Mouse (Mus musculus): ENCODE data around the gene Manf. TPM values are rescaled to one million over a fixed set of nuclear protein-coding genes. Genes with fewer than 3 reads are reported as not detected.
A peak's percentile ranks its signal among the peaks of the same experiment; 100 is the strongest.

Manf gene
- polyA plus RNA-seq, 1 experiment from 2014 or later: 354 TPM

GRCm38 (mm10) chr9:106876666-106877065, 15.1 kb downstream of the Manf start:
- peaks cover 16% of the 10 kb centered on the region for H3K36me3 ChIP-seq (ENCODE audit: control insufficient read depth, insufficient read depth, low read length)
- no peaks in the 10 kb centered on the region for H3K27me3 ChIP-seq (replicated peaks; ENCODE audit: control insufficient read depth, insufficient read depth, low read length)
- H3K4me3 ChIP-seq (ENCODE audit: low read length): no peak overlapping the region
- no peaks in the 10 kb centered on the region for H3K4me1 ChIP-seq (ENCODE audit: control insufficient read depth, insufficient read depth, low read length)
- 87% methylated on average over 3 of the region's 3 CpGs for WGBS
- no peak overlapping the region for H3K27ac ChIP-seq (ENCODE audit: low read length)
- ATAC-seq: no peak
- no peak overlapping the region for H3K4me2 ChIP-seq (ENCODE audit: low read depth, low read length)
- no peak overlapping the region for H3K9ac ChIP-seq (ENCODE audit: low read depth, low read length)
- H3K9me3 ChIP-seq (ENCODE audit: control insufficient read depth, low read length): no peaks in the 10 kb centered on the region

GRCm38 (mm10) chr9:106874216-106874615, 17.6 kb downstream of the Manf start:
- ATAC-seq: no peak
- 81% methylated on average over 5 of the region's 5 CpGs for WGBS
- Histone ChIP-seq H3K4me3 (ENCODE audit: low read length) (no peak overlapping the region), H3K4me2 (ENCODE audit: low read depth, low read length) (no peak overlapping the region), H3K4me1 (ENCODE audit: control insufficient read depth, insufficient read depth, low read length) (no peaks in the 10 kb centered on the region), H3K27ac (ENCODE audit: low read length) (no peak overlapping the region), H3K36me3 (ENCODE audit: control insufficient read depth, insufficient read depth, low read length) (peaks cover 16% of the 10 kb centered on the region), H3K9me3 (ENCODE audit: control insufficient read depth, low read length) (no peaks in the 10 kb centered on the region), H3K27me3 (replicated peaks; ENCODE audit: control insufficient read depth, insufficient read depth, low read length) (no peaks in the 10 kb centered on the region), H3K9ac (ENCODE audit: low read depth, low read length) (no peak overlapping the region)

GRCm38 (mm10) chr9:106858036-106858435, 33.7 kb downstream of the Manf start:
- Histone ChIP-seq H3K27me3 (replicated peaks; ENCODE audit: control insufficient read depth, insufficient read depth, low read length) (no peaks in the 10 kb centered on the region), H3K4me2 (ENCODE audit: low read depth, low read length) (no peak overlapping the region), H3K9me3 (ENCODE audit: control insufficient read depth, low read length) (no peaks in the 10 kb centered on the region), H3K36me3 (ENCODE audit: control insufficient read depth, insufficient read depth, low read length) (peaks cover 13% of the 10 kb centered on the region; the same call in 1 of the 2 replicates), H3K4me1 (ENCODE audit: control insufficient read depth, insufficient read depth, low read length) (no peaks in the 10 kb centered on the region), H3K4me3 (ENCODE audit: low read length) (no peak overlapping the region), H3K27ac (ENCODE audit: low read length) (no peak overlapping the region), H3K9ac (ENCODE audit: low read depth, low read length) (no peak overlapping the region)
- no peak for ATAC-seq
- 89% methylated on average over 11 of the region's 11 CpGs for WGBS

GRCm38 (mm10) chr9:106856664-106857063, 35.1 kb downstream of the Manf start:
- no peak overlapping the region for H3K9ac ChIP-seq (ENCODE audit: low read depth, low read length)
- ATAC-seq: no peak
- H3K27me3 ChIP-seq (replicated peaks; ENCODE audit: control insufficient read depth, insufficient read depth, low read length): no peaks in the 10 kb centered on the region
- H3K4me1 ChIP-seq (ENCODE audit: control insufficient read depth, insufficient read depth, low read length): no peaks in the 10 kb centered on the region
- peaks cover 9% of the 10 kb centered on the region; the same call in 1 of the 2 replicates for H3K36me3 ChIP-seq (ENCODE audit: control insufficient read depth, insufficient read depth, low read length)
- no peak overlapping the region for H3K4me3 ChIP-seq (ENCODE audit: low read length)
- WGBS: 83% methylated on average over 3 of the region's 3 CpGs
- no peak overlapping the region for H3K4me2 ChIP-seq (ENCODE audit: low read depth, low read length)
- no peaks in the 10 kb centered on the region for H3K9me3 ChIP-seq (ENCODE audit: control insufficient read depth, low read length)
- H3K27ac ChIP-seq (ENCODE audit: low read length): no peak overlapping the region

- no peak overlapping the region for H3K4me2 ChIP-seq (ENCODE audit: low read depth, low read length)
- H3K27me3 ChIP-seq (replicated peaks; ENCODE audit: control insufficient read depth, insufficient read depth, low read length): no peaks in the 10 kb centered on the region
- H3K36me3 ChIP-seq (ENCODE audit: control insufficient read depth, insufficient read depth, low read length): peaks cover 18% of the 10 kb centered on the region
These were observed 49.0 kb downstream of the Manf start for GRCm38 (mm10) chr9:106842800-106843199.

GRCm38 (mm10) chr9:106840569-106840968, 51.2 kb downstream of the Manf start:
- Histone ChIP-seq H3K9ac (ENCODE audit: low read depth, low read length) (no peak overlapping the region), H3K4me1 (ENCODE audit: control insufficient read depth, insufficient read depth, low read length) (no peaks in the 10 kb centered on the region), H3K4me3 (ENCODE audit: low read length) (no peak overlapping the region), H3K36me3 (ENCODE audit: control insufficient read depth, insufficient read depth, low read length) (peaks cover 18% of the 10 kb centered on the region), H3K27me3 (replicated peaks; ENCODE audit: control insufficient read depth, insufficient read depth, low read length) (no peaks in the 10 kb centered on the region), H3K4me2 (ENCODE audit: low read depth, low read length) (no peak overlapping the region), H3K9me3 (ENCODE audit: control insufficient read depth, low read length) (no peaks in the 10 kb centered on the region), H3K27ac (ENCODE audit: low read length) (no peak overlapping the region)
- no peak for ATAC-seq
- WGBS: 94% methylated on average over 1 of the region's 1 CpGs

More at GRCm38 (mm10) chr9:106842800-106843199, 49.0 kb downstream of the Manf start:
- 94% methylated on average over 6 of the region's 6 CpGs for WGBS
- H3K9me3 ChIP-seq (ENCODE audit: control insufficient read depth, low read length): no peaks in the 10 kb centered on the region
- H3K27ac ChIP-seq (ENCODE audit: low read length): no peak overlapping the region
- ATAC-seq: no peak
- H3K9ac ChIP-seq (ENCODE audit: low read depth, low read length): no peak overlapping the region
- no peak overlapping the region for H3K4me3 ChIP-seq (ENCODE audit: low read length)
- H3K4me1 ChIP-seq (ENCODE audit: control insufficient read depth, insufficient read depth, low read length): no peaks in the 10 kb centered on the region

- no peaks in the 10 kb centered on the region for H3K9me3 ChIP-seq (ENCODE audit: control insufficient read depth, low read length)
- no peaks in the 10 kb centered on the region for H3K27me3 ChIP-seq (replicated peaks; ENCODE audit: control insufficient read depth, insufficient read depth, low read length)
- no peaks in the 10 kb centered on the region for H3K4me1 ChIP-seq (ENCODE audit: control insufficient read depth, insufficient read depth, low read length)
- no peaks in the 10 kb centered on the region for H3K36me3 ChIP-seq (ENCODE audit: control insufficient read depth, insufficient read depth, low read length)
- H3K4me3 ChIP-seq (ENCODE audit: low read length): peak overlapping the region; percentile 96
- H3K4me2 ChIP-seq (ENCODE audit: low read depth, low read length): peak overlapping the region; percentile 46
- WGBS: under 1% methylated on average over 32 of the region's 32 CpGs
- peak; percentile 86 for ATAC-seq
- peak overlapping the region; percentile 94 for H3K27ac ChIP-seq (ENCODE audit: low read length)
- H3K9ac ChIP-seq (ENCODE audit: low read depth, low read length): peak overlapping the region; percentile 92
These were observed 69.2 kb downstream of the Manf start for GRCm38 (mm10) chr9:106822381-106823104.

GRCm38 (mm10) chr9:106821618-106822380, 70.0 kb downstream of the Manf start, which contains the start of gene Dcaf1:
TSS of gene Dcaf1 (plus strand) at chr9:106821874.
- Histone ChIP-seq H3K4me3 (ENCODE audit: low read length) (peak within 1 kb of the TSS; percentile 96), H3K27ac (ENCODE audit: low read length) (peak within 1 kb of the TSS; percentile 94), H3K4me2 (ENCODE audit: low read depth, low read length) (peak within 1 kb of the TSS; percentile 54), H3K27me3 (replicated peaks; ENCODE audit: control insufficient read depth, insufficient read depth, low read length) (no peaks in the 10 kb centered on the region), H3K4me1 (ENCODE audit: control insufficient read depth, insufficient read depth, low read length) (no peaks in the 10 kb centered on the region), H3K9me3 (ENCODE audit: control insufficient read depth, low read length) (no peaks in the 10 kb centered on the region), H3K9ac (ENCODE audit: low read depth, low read length) (peak within 1 kb of the TSS; percentile 92), H3K36me3 (ENCODE audit: control insufficient read depth, insufficient read depth, low read length) (no peaks in the 10 kb centered on the region)
- ATAC-seq: peak; percentile 97
- under 1% methylated on average over 58 of the region's 71 CpGs for WGBS

GRCm38 (mm10) chr9:106821050-106821617, 70.6 kb downstream of the Manf start:
- ATAC-seq: no peak
- WGBS: 46% methylated on average over 15 of the region's 15 CpGs
- Histone ChIP-seq H3K9ac (ENCODE audit: low read depth, low read length) (peak overlapping the region; percentile 65), H3K9me3 (ENCODE audit: control insufficient read depth, low read length) (no peaks in the 10 kb centered on the region), H3K4me3 (ENCODE audit: low read length) (peak overlapping the region; percentile 96), H3K36me3 (ENCODE audit: control insufficient read depth, insufficient read depth, low read length) (no peaks in the 10 kb centered on the region), H3K4me2 (ENCODE audit: low read depth, low read length) (peak overlapping the region; percentile 54), H3K27ac (ENCODE audit: low read length) (0 out of 2 replicates have a peak overlapping the region, but pooled peaks have one; percentile 63), H3K27me3 (replicated peaks; ENCODE audit: control insufficient read depth, insufficient read depth, low read length) (no peaks in the 10 kb centered on the region), H3K4me1 (ENCODE audit: control insufficient read depth, insufficient read depth, low read length) (no peaks in the 10 kb centered on the region)
